Mouse (Mus musculus) CH12.LX (cell line): ENCODE data around the gene Slc16a2.

Source experiments
- RAD21 ChIP-seq: IDR thresholded peaks from 2 replicates; pipeline ENCODE4 v1.6.1; 2011; ENCODE audit warnings: low read depth, mild to moderate bottlenecking, low read length, improper control_type of control experiment, moderate library complexity
- TCF12 ChIP-seq: IDR thresholded peaks from 2 replicates; pipeline ENCODE4 v1.6.1; 2014; ENCODE audit warnings: low read depth, mild to moderate bottlenecking, inconsistent platforms, low read length, improper control_type of control experiment

DNA sequence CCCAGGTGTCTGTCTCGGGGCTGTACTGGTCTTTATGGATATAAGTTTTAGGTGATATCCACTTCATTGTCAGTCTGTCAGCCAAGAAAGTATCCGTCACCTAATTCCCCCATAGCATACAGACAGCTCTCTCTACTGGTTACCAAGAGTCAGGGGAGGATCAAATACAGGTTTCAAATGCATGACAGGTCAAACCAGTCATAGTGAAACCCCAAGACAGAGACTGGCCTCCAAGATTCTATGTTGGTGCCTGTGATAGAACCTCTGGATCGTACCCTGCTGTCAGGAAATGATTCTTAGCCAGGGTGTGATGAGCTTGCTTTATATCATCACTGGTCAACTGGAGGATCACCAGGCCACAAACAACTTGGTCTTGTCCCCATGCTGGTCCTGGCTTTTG, 148.0 kb downstream of the Slc16a2 start:
- TF ChIP-seq RAD21 (peak; percentile 28), TCF12 (no peak)
